Mouse (Mus musculus) midbrain, embryonic 14.5 days (tissue): ENCODE results near the gene Slc22a4. TPM values are rescaled to one million over a fixed set of nuclear protein-coding genes. Genes with fewer than 3 reads are reported as not detected.

Experiments
- ATAC-seq: fragments of 200-750 bp; cut with Nextera tagmentation; 2 replicates; pipeline ENCODE4 v1.8.0; 2017; ENCODE audit warnings: moderate number of reproducible peaks, moderate library complexity; ENCODE audit not compliant: low FRiP score, low TSS enrichment
- DNase-seq: peaks from one replicate; pipeline ENCODE4 v3.0.0-alpha.2; 2015
- H3K27ac ChIP-seq: fragments of 300-500 bp; sonication (generic); replicated peaks from 2 replicates; pipeline ENCODE4 v1.5.1; 2014; ENCODE audit warnings: mild to moderate bottlenecking, low read depth, low read length, moderate library complexity
- H3K27me3 ChIP-seq: fragments of 300-500 bp; sonication (generic); 2 replicates; pipeline ENCODE4 v1.6.1; 2014; ENCODE audit warnings: low read length, control low read depth, mixed read lengths; ENCODE audit not compliant: control insufficient read depth, insufficient read depth
- H3K36me3 ChIP-seq: fragments of 300-500 bp; sonication (generic); 2 replicates; pipeline ENCODE4 v1.6.1; 2014; ENCODE audit warnings: low read length, control low read depth; ENCODE audit not compliant: control insufficient read depth, insufficient read depth
- H3K4me1 ChIP-seq: fragments of 300-500 bp; sonication (generic); 2 replicates; pipeline ENCODE4 v1.6.1; 2014; ENCODE audit warnings: mild to moderate bottlenecking, antibody characterized with exemption, low read length, control low read depth; ENCODE audit not compliant: control insufficient read depth, insufficient read depth
- H3K4me2 ChIP-seq: fragments of 300-500 bp; sonication (generic); 2 replicates; pipeline ENCODE4 v1.6.1; 2014; ENCODE audit warnings: mild to moderate bottlenecking, low read length, moderate library complexity
- H3K4me3 ChIP-seq: fragments of 300-500 bp; sonication (generic); replicated peaks from 2 replicates; pipeline ENCODE4 v1.5.1; 2014; ENCODE audit warnings: low read depth, low read length
- H3K9ac ChIP-seq: fragments of 300-500 bp; sonication (generic); replicated peaks from 2 replicates; pipeline ENCODE4 v1.6.1; 2014; ENCODE audit warnings: mild to moderate bottlenecking, low read length, moderate library complexity
- H3K9me3 ChIP-seq: fragments of 300-500 bp; sonication (generic); 2 replicates; pipeline ENCODE4 v1.6.1; 2016; ENCODE audit warnings: low read length, control low read depth, mixed read lengths; ENCODE audit not compliant: control insufficient read depth
- WGBS: fragments of 180-500 bp; shearing (Covaris S2); extraction: QIAGEN DNeasy Blood & Tissue Kit; methylation state at CpG from one replicate; pipeline ENCODE4 v1.1.7; 2014; 5-methylcytosine and 5-hydroxymethylcytosine counted together
- polyA plus RNA-seq: library from polyadenylated mRNA; unstranded; fragments of >200 nt; fragmentation: Nextera tagmentation; extraction: Ambion mirVana; gene quantifications from 2 replicates; pipeline ENCODE4 v1.2.1, GENCODE M21; 2014

The Slc22a4 gene
- polyA plus RNA-seq, 1 experiment from 2014 or later = 2.5 TPM

- H3K27ac ChIP-seq = no peak overlapping the region
- no peak overlapping the region for H3K9ac ChIP-seq
- no peaks in the 10 kb centered on the region for H3K27me3 ChIP-seq
- no peak overlapping the region for H3K4me3 ChIP-seq
- no peaks in the 10 kb centered on the region for H3K9me3 ChIP-seq
- ATAC-seq = no peak
- H3K4me1 ChIP-seq = peaks cover 12% of the 10 kb centered on the region; the same call in 1 of the 2 replicates
- DNase-seq = no peak
- WGBS = 63% methylated on average over 9 of the region's 9 CpGs
- H3K4me2 ChIP-seq = no peak overlapping the region
- no peaks in the 10 kb centered on the region for H3K36me3 ChIP-seq
Measured at GRCm38 (mm10) chr11:54060316-54060715, 32.4 kb upstream of the Slc22a4 start.

GRCm38 (mm10) chr11:54059526-54059925, 31.6 kb upstream of the Slc22a4 start:
- H3K27me3 ChIP-seq = no peaks in the 10 kb centered on the region
- 0 out of 2 replicates have a peak overlapping the region, but pooled peaks have one; percentile 63 for H3K27ac ChIP-seq
- no peak overlapping the region for H3K4me2 ChIP-seq
- no peak for DNase-seq
- H3K36me3 ChIP-seq = no peaks in the 10 kb centered on the region
- H3K9me3 ChIP-seq = no peaks in the 10 kb centered on the region
- no peak overlapping the region for H3K9ac ChIP-seq
- WGBS = 64% methylated on average over 1 of the region's 1 CpGs
- ATAC-seq = no peak
- H3K4me3 ChIP-seq = no peak overlapping the region
- H3K4me1 ChIP-seq = peaks cover 12% of the 10 kb centered on the region; the same call in 1 of the 2 replicates

GRCm38 (mm10) chr11:54058643-54059042, 30.8 kb upstream of the Slc22a4 start:
- H3K27ac ChIP-seq = peak overlapping the region; percentile 63
- no peak overlapping the region for H3K4me2 ChIP-seq
- no peak overlapping the region for H3K4me3 ChIP-seq
- no peaks in the 10 kb centered on the region for H3K36me3 ChIP-seq
- no peaks in the 10 kb centered on the region for H3K9me3 ChIP-seq
- no peak overlapping the region for H3K9ac ChIP-seq
- WGBS = 12% methylated on average over 6 of the region's 6 CpGs
- H3K27me3 ChIP-seq = no peaks in the 10 kb centered on the region
- ATAC-seq (peak; percentile 32; the same call in 1 of the 2 replicates), DNase-seq (peak; percentile 58)
- peaks cover 12% of the 10 kb centered on the region; the same call in 1 of the 2 replicates for H3K4me1 ChIP-seq

GRCm38 (mm10) chr11:54058056-54058617, 30.2 kb upstream of the Slc22a4 start:
- Histone ChIP-seq H3K36me3 (no peaks in the 10 kb centered on the region), H3K9ac (0 out of 2 replicates have a peak overlapping the region, but pooled peaks have one; percentile 12), H3K4me2 (no peak overlapping the region), H3K27ac (peak overlapping the region; percentile 63), H3K4me1 (peaks cover 12% of the 10 kb centered on the region; the same call in 1 of the 2 replicates), H3K27me3 (no peaks in the 10 kb centered on the region), H3K4me3 (no peak overlapping the region), H3K9me3 (no peaks in the 10 kb centered on the region)
- WGBS = 28% methylated on average over 10 of the region's 10 CpGs
- peak; percentile 49 for DNase-seq
- peak; percentile 63 for ATAC-seq

GRCm38 (mm10) chr11:54057428-54057827, 29.5 kb upstream of the Slc22a4 start:
- H3K4me1 ChIP-seq = peaks cover 12% of the 10 kb centered on the region; the same call in 1 of the 2 replicates
- no peak overlapping the region for H3K4me2 ChIP-seq
- no peaks in the 10 kb centered on the region for H3K9me3 ChIP-seq
- WGBS = 35% methylated on average over 2 of the region's 2 CpGs
- no peaks in the 10 kb centered on the region for H3K36me3 ChIP-seq
- H3K9ac ChIP-seq = no peak overlapping the region
- H3K4me3 ChIP-seq = no peak overlapping the region
- H3K27ac ChIP-seq = peak overlapping the region; percentile 63; the same call in 1 of the 2 replicates
- no peak for DNase-seq
- ATAC-seq = no peak
- H3K27me3 ChIP-seq = no peaks in the 10 kb centered on the region

- no peak overlapping the region for H3K27ac ChIP-seq
- peaks cover 12% of the 10 kb centered on the region; the same call in 1 of the 2 replicates for H3K4me1 ChIP-seq
- H3K9me3 ChIP-seq = no peaks in the 10 kb centered on the region
- 18% methylated on average over 8 of the region's 8 CpGs for WGBS
- no peak for ATAC-seq
- no peak overlapping the region for H3K4me2 ChIP-seq
- no peak overlapping the region for H3K4me3 ChIP-seq
- DNase-seq = no peak
- no peaks in the 10 kb centered on the region for H3K27me3 ChIP-seq
- no peak overlapping the region for H3K9ac ChIP-seq
- H3K36me3 ChIP-seq = no peaks in the 10 kb centered on the region
Measured at GRCm38 (mm10) chr11:54056132-54056531, 28.2 kb upstream of the Slc22a4 start.

- WGBS = 37% methylated on average over 6 of the region's 6 CpGs
Measured at GRCm38 (mm10) chr11:54054257-54054656, 26.4 kb upstream of the Slc22a4 start.

GRCm38 (mm10) chr11:54053090-54053489, 25.2 kb upstream of the Slc22a4 start:
- Histone ChIP-seq H3K9ac (no peak overlapping the region), H3K4me1 (peaks cover 7% of the 10 kb centered on the region; the same call in 1 of the 2 replicates), H3K4me3 (no peak overlapping the region), H3K36me3 (no peaks in the 10 kb centered on the region), H3K9me3 (no peaks in the 10 kb centered on the region), H3K27me3 (no peaks in the 10 kb centered on the region), H3K27ac (no peak overlapping the region), H3K4me2 (no peak overlapping the region)
- ATAC-seq (no peak), DNase-seq (no peak)
- 92% methylated on average over 7 of the region's 7 CpGs for WGBS

More at GRCm38 (mm10) chr11:54054257-54054656, 26.4 kb upstream of the Slc22a4 start:
- no peaks in the 10 kb centered on the region for H3K9me3 ChIP-seq
- ATAC-seq (no peak), DNase-seq (peak; percentile 87)
- H3K27me3 ChIP-seq = no peaks in the 10 kb centered on the region
- no peak overlapping the region for H3K27ac ChIP-seq
- H3K36me3 ChIP-seq = no peaks in the 10 kb centered on the region
- H3K9ac ChIP-seq = no peak overlapping the region
- H3K4me1 ChIP-seq = peaks cover 12% of the 10 kb centered on the region; the same call in 1 of the 2 replicates
- no peak overlapping the region for H3K4me3 ChIP-seq
- no peak overlapping the region for H3K4me2 ChIP-seq

GRCm38 (mm10) chr11:54052128-54052527, 24.2 kb upstream of the Slc22a4 start:
- Histone ChIP-seq H3K36me3 (no peaks in the 10 kb centered on the region), H3K4me2 (no peak overlapping the region), H3K9ac (no peak overlapping the region), H3K4me3 (no peak overlapping the region), H3K27ac (no peak overlapping the region), H3K9me3 (no peaks in the 10 kb centered on the region), H3K4me1 (no peaks in the 10 kb centered on the region), H3K27me3 (no peaks in the 10 kb centered on the region)
- ATAC-seq (no peak), DNase-seq (no peak)
- 94% methylated on average over 5 of the region's 5 CpGs for WGBS
